Mouse (Mus musculus): Measurements from ENCODE around the gene Qrfpr.

DNA sequence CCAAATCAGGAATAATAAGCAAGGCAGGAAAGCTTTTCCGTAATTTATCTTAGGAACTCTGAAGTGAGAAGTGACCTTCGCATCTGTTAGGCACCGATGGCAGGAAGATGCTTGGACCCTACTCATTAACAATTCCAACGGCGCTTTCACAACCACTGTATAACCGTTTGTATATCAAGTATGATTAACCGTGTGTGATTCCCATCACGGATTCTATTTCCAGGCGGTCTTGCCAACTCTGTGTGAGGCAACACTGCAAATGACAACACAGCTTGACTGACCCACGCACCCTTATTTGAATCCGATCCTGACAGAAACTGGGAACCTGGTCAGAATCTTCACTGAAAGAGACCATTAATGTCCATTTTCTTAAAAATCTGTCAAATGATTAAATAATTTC is 41.8 kb upstream of the Qrfpr start:
- TF ChIP-seq CTCF (IDR thresholded peaks at IDR 0.05; ENCODE audit: low read depth): no peak
- no peak for TF ChIP-seq EP300 (IDR thresholded peaks at IDR 0.05; ENCODE audit: low read depth)

All from liver, postnatal 0 days (tissue).